Mouse (Mus musculus): ENCODE measurements around the gene Gm26558. TPM values are rescaled to one million over a fixed set of nuclear protein-coding genes. Genes with fewer than 3 reads are reported as not detected.

Gm26558 gene
- total RNA-seq (2023): not detected

GRCm38 (mm10) chr2:70661715-70662495 lies at the start of gene Gm26558:
Gm26558 (minus strand) TSS chr2:70662108.

GRCm38 (mm10) chr2:70660887-70661714 lies 807 bp downstream of the Gm26558 start, which contains the start of gene Gorasp2:
Gorasp2 (plus strand) TSS chr2:70661576.

Other genes starting within 250 kb of the Gm26558 start
- not detected for gene Sp5, start 187.2 kb downstream of the Gm26558 start, total RNA-seq (2023)
- gene Erich2, start 153.3 kb downstream of the Gm26558 start, total RNA-seq (2023): not detected
- under 1 TPM in 1 of 2 experiments, not detected in 1; 0.47 TPM for gene Gad1, start 109.0 kb downstream of the Gm26558 start, total RNA-seq (2023)
- 10 to 100 TPM; 51.0 to 58.9 TPM for gene Gorasp2, start 532 bp downstream of the Gm26558 start, total RNA-seq (2023)
- 10 to 100 TPM; 54.2 to 59.0 TPM for gene Tlk1, start 163.6 kb upstream of the Gm26558 start, total RNA-seq (2023)